Mouse (Mus musculus) heart, adult 2 months (tissue): Measurements from ENCODE around the gene Slc7a11.

Experiments
- CTCF ChIP-seq: fragments of 200-600 bp; IDR thresholded peaks from 2 replicates; pipeline ENCODE4 v1.8.1; 2022; ENCODE audit warnings: antibody characterized with exemption, mild to moderate bottlenecking, moderate library complexity
- EP300 ChIP-seq: fragments of 200-500 bp; IDR thresholded peaks from 2 replicates; pipeline ENCODE4 v1.6.1; 2011; ENCODE audit warnings: low read depth, low read length, control low read depth; ENCODE audit not compliant: insufficient read depth

GRCm38 (mm10) chr3:50419161-50419560, 24.3 kb downstream of the Slc7a11 start:
- TF ChIP-seq CTCF (no peak), EP300 (no peak)
